Mouse (Mus musculus): ENCODE results near the gene Fam19a2.

The Fam19a2 gene

GRCm38 (mm10) chr10:123751676-123752280 lies 488.0 kb downstream of the Fam19a2 start:
- peak; percentile 14 to 24 for DNase-seq

GRCm38 (mm10) chr10:123752755-123753154 lies 489.0 kb downstream of the Fam19a2 start:
- DNase-seq: peak in 1 of 2 experiments; percentile 1

- no peak for DNase-seq
Observed at GRCm38 (mm10) chr10:123753996-123754395, 490.2 kb downstream of the Fam19a2 start.

GRCm38 (mm10) chr10:123789374-123789773 lies 525.6 kb downstream of the Fam19a2 start:
- no peak for DNase-seq

Data from cerebellum, postnatal 10 days (tissue).